Mouse (Mus musculus): ENCODE results near the gene Cmah.

GRCm38 (mm10) chr13:24306248-24306647, 21.0 kb upstream of the Cmah start:
- TF ChIP-seq CTCF (IDR thresholded peaks at IDR 0.05; ENCODE audit: borderline replicate concordance, insufficient read depth, low read length) (peak; percentile 11; the same call in 1 of the 2 replicates), POLR2A (IDR thresholded peaks at IDR 0.05; ENCODE audit: low read depth, low read length) (no peak)
